Mouse (Mus musculus) spleen, adult 2 months (tissue): ENCODE results near the gene Tnfrsf13c.

Source experiments
- CTCF ChIP-seq: fragments of 200-500 bp; IDR thresholded peaks from 2 replicates; pipeline ENCODE4 v1.5.1; 2011; ENCODE audit warnings: mild to moderate bottlenecking, inconsistent platforms; ENCODE audit not compliant: insufficient read depth, insufficient read length, insufficient replicate concordance; ENCODE audit errors: extremely low read depth
- POLR2A ChIP-seq: fragments of 200-500 bp; IDR thresholded peaks from 2 replicates; pipeline ENCODE4 v1.6.1; 2011; ENCODE audit warnings: low read depth, low read length, inconsistent platforms

DNA sequence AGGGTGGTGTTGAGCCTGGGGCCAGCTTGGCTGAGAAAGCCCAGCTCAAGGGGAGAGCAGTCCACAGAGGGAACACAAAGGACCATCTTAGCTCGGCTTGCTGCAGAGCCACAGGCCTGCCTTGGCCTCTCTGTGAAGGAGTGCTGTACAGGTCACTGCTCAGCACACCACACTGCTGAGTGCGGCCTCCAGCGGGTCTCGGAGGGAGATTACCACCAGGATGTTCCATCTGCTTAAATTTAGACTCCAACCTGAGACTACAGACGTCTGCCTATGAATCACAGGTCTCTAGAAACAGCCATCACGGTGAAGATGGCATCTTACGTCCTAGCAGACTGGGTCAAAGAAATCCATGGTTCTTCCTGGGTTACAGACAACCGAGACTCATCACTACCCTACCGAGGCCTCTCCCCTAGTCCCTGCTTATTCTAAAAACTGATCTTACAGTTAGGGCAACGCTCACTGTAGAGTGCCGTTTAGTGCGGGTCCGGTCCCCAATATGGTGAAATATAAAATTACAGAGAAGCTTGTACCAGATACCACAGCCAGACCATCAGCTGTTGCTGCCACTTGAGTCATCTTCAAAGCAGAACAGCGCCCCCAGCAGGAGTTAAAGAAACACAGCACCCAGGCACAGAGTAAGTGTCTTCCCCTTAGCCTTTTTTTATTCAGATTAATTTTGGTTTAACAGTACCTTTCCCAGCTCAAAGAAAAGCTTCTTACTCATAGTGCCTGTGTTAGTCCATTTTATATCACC lies 2.9 kb downstream of the Tnfrsf13c start:
- peak; percentile 21; the same call in 1 of the 2 replicates for TF ChIP-seq CTCF
- no peak for TF ChIP-seq POLR2A
